Mouse (Mus musculus) brain, embryonic 14.5 days (tissue): ENCODE data around the gene Nmnat2. TPM values are rescaled to one million over a fixed set of nuclear protein-coding genes. Genes with fewer than 3 reads are reported as not detected.

ENCODE experiments used
- DNase-seq: peaks from one replicate; pipeline ENCODE4 v3.0.0-alpha.2; 2011; ENCODE audit warnings: low read depth
- CTCF ChIP-seq: fragments of 200-500 bp; IDR thresholded peaks from 2 replicates; pipeline ENCODE4 v1.5.1; 2012; ENCODE audit warnings: inconsistent platforms, mild to moderate bottlenecking, moderate library complexity, borderline replicate concordance; ENCODE audit not compliant: insufficient read depth, insufficient read length; ENCODE audit errors: extremely low read depth
- POLR2A ChIP-seq: fragments of 200-500 bp; IDR thresholded peaks from 2 replicates; pipeline ENCODE4 v1.6.1; 2012; ENCODE audit warnings: mild to moderate bottlenecking, inconsistent platforms, borderline replicate concordance; ENCODE audit not compliant: poor library complexity, insufficient read depth, insufficient read length, severe bottlenecking; ENCODE audit errors: extremely low read depth
- polyA plus RNA-seq: library from polyadenylated mRNA; depleted of rRNA; stranded (reverse); fragments of >200 nt; gene quantifications from 2 replicates; pipeline ENCODE4 v1.2.3, GENCODE M21; 2012

The Nmnat2 gene
- polyA plus RNA-seq, 1 experiment = 82.4 TPM

- no peak for DNase-seq
- TF ChIP-seq CTCF (no peak), POLR2A (no peak)
Measured at GRCm38 (mm10) chr1:153087771-153088170, 133.0 kb downstream of the Nmnat2 start.

GRCm38 (mm10) chr1:153090081-153090480, 135.3 kb downstream of the Nmnat2 start:
- no peak for DNase-seq

GRCm38 (mm10) chr1:153090807-153091206, 136.0 kb downstream of the Nmnat2 start:
- no peak for DNase-seq
- TF ChIP-seq CTCF (no peak), POLR2A (no peak)

More at GRCm38 (mm10) chr1:153090081-153090480, 135.3 kb downstream of the Nmnat2 start:
- TF ChIP-seq POLR2A = no peak
- no peak for TF ChIP-seq CTCF

DNA sequence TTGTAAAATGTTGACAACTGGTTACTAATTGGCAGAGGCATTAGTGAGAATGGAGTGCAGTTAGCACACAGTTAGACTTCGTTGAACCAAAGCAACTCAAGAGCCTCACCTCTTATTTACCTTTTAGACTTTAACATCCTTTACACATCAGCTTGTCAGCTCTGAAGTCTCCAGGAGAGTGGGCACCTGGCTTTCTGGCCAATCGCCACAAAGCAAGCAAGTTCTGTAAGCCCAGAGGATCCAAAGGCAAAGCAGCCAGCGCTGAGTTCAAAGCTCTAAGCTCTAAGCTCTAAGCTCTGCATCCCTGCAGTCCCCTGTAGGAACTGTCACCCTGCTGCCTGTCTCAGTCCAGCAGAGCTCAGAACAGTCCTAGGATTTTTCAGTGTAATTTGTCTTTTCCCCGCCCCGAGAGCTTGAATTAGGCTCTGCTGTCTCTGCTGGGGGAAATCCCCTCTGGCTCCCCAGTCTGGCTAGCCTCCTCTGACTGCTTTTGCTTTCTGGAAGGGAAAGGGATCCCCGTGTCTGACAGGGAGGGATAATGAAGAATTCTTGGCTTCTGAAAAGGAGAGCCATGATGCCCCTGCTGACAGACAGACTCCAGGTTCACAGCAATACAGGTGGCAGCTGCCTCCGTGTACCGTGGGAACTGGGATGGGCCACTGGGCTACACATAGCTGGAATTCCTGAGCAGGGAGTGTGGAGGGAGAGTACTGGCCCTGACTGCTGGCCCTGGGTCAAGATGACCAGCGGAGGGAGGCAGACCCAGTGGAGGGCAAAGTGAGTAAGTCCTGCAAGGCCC, 136.8 kb downstream of the Nmnat2 start:
- DNase-seq = no peak
- TF ChIP-seq POLR2A = no peak
- no peak for TF ChIP-seq CTCF

DNA sequence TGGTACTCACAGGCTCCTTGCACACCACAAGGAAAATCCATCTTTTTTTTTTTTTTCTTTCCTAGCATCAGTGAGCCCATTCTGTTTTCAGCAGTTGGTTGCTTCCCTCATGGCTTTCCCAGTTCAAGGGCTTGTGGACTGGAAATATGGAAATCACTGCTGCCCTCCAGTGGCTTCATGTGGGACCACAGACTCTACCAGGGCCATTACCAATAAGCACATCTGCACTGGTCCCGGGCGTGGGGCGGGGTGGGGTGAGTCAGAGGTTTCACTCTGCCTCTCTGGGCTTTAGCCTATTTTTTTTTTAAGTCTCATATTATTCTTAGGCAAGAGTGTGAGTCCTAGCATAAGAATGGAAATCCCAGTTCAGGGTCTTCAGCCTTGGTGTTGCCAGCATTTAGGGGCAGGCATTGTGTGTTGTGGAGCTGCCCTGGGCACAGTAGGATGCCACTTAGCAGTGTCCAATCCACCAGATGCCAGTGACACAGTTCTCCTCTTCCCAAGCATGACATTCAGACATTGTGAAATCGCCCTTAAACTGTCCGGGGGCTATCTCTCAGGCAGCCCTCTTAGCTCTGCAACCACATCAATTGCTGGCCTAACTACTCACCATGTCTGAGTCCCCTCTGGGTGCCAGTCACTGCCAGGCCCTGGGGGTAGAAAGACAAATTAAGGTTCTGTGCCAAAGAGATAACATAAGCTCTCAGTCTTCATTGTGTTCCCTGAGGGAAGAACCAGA, 137.6 kb downstream of the Nmnat2 start:
- DNase-seq = peak; percentile 87
- TF ChIP-seq POLR2A = no peak
- peak; percentile 72; the same call in 1 of the 2 replicates for TF ChIP-seq CTCF

GRCm38 (mm10) chr1:153093172-153093571, 138.4 kb downstream of the Nmnat2 start:
- DNase-seq = no peak
- no peak for TF ChIP-seq POLR2A
- no peak for TF ChIP-seq CTCF

GRCm38 (mm10) chr1:153093581-153093980, 138.8 kb downstream of the Nmnat2 start:
- no peak for DNase-seq
- TF ChIP-seq CTCF (no peak), POLR2A (no peak)

GRCm38 (mm10) chr1:153094226-153095076, 139.7 kb downstream of the Nmnat2 start:
- no peak for TF ChIP-seq POLR2A
- no peak for TF ChIP-seq CTCF
- peak; percentile 55 for DNase-seq

DNA sequence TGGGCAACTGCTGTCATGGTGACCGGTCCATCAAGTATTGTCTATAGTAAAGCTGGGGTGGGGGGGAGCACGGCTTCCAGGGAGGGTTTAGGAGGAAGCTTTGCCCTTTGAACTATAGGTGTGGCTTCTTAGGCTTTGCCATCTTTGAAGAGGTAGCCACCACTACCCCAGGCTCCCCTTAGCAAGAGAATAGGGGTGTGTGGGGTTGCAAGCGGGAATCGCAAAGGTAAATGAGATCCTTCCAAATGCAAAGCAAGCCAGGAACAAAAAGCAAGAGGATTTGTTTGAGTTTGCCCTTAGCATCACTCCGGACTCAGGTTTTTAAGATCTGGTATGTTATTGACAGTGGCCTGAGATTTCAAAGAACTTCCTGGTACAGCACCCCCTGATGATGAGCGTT, 140.5 kb downstream of the Nmnat2 start:
- TF ChIP-seq CTCF (no peak), POLR2A (no peak)
- no peak for DNase-seq

DNA sequence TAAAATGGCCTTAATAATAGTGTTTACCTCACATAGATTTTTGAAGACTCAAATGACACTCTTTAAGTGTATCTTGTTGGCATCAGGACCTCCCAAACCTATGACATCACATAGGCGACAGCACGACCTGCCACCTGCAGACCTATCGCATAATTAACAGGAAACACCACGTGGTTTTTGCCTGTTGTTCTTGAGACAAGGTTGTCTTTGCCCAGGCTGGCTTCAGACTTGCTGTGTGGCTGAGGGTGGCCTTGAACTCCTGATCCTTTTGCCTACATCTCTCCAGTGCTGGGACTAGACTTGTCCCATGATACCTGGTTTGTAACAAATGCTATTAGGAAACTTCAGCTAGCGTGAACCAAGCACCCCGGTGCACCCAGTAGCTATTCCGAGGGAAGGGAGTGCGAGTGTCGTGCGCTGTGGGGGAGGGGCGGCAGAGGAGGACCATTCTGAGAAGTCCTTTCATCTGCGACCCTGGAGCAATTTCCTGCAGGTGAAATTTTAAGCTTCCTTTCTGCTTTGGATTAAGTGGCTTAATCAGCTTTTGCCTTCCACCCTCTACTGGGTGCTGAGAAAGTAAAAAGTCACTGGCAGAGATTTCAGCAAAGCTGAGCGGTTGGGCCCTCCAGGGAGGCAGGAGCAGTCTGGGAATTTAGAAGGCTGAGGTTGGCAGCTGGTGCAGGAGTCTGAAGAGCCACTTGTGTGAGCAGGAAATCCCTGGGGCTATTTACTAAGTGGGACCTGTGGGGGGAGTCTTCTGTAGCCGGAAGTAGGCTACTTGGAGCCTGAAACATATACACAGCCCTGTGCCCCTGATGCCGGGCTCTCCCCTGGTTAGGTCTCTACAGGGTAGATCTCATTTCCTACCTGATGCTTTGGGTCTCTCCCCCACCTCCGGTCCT, 141.3 kb downstream of the Nmnat2 start:
- TF ChIP-seq POLR2A = no peak
- no peak for TF ChIP-seq CTCF
- peak; percentile 40 for DNase-seq
